Mouse (Mus musculus) heart, postnatal 0 days (tissue): Measurements from ENCODE around the gene Serpina7. TPM values are rescaled to one million over a fixed set of nuclear protein-coding genes. Genes with fewer than 3 reads are reported as not detected.

Source experiments
- ATAC-seq: fragments of 200-750 bp; cut with Nextera tagmentation; 2 replicates; pipeline ENCODE4 v1.8.0; 2017; ENCODE audit warnings: low read depth, moderate number of reproducible peaks, moderate library complexity; ENCODE audit not compliant: insufficient read depth
- DNase-seq: peaks from one replicate; pipeline ENCODE4 v3.0.0-alpha.2; 2016; ENCODE audit warnings: low spot score
- H3K27ac ChIP-seq: fragments of 300-500 bp; sonication (generic); 2 replicates; pipeline ENCODE4 v1.5.1; 2014; ENCODE audit warnings: low read depth, mild to moderate bottlenecking
- H3K27me3 ChIP-seq: fragments of 300-500 bp; sonication (generic); 2 replicates; pipeline ENCODE4 v1.6.1; 2014; ENCODE audit warnings: low read length, mixed read lengths; ENCODE audit not compliant: control insufficient read depth, insufficient read depth
- H3K36me3 ChIP-seq: fragments of 300-500 bp; sonication (generic); replicated peaks from 2 replicates; pipeline ENCODE4 v1.6.1; 2014; ENCODE audit warnings: low read length, mixed read lengths; ENCODE audit not compliant: control insufficient read depth, insufficient read depth
- H3K4me1 ChIP-seq: fragments of 300-500 bp; sonication (generic); 2 replicates; pipeline ENCODE4 v1.6.1; 2014; ENCODE audit warnings: antibody characterized with exemption; ENCODE audit not compliant: control insufficient read depth, insufficient read depth
- H3K4me2 ChIP-seq: fragments of 300-500 bp; sonication (generic); 2 replicates; pipeline ENCODE4 v1.6.1; 2014; ENCODE audit warnings: low read depth, mild to moderate bottlenecking, low read length, moderate library complexity
- H3K4me3 ChIP-seq: fragments of 300-500 bp; sonication (generic); 2 replicates; pipeline ENCODE4 v1.5.1; 2014; ENCODE audit warnings: low read depth, low read length
- H3K9ac ChIP-seq: fragments of 300-500 bp; sonication (generic); replicated peaks from 2 replicates; pipeline ENCODE4 v1.6.1; 2014; ENCODE audit warnings: low read depth, low read length, mixed read lengths
- H3K9me3 ChIP-seq: fragments of 300-500 bp; sonication (generic); replicated peaks from 2 replicates; pipeline ENCODE4 v1.6.1; 2016; ENCODE audit warnings: low read length; ENCODE audit not compliant: control insufficient read depth
- CTCF ChIP-seq: IDR thresholded peaks from 2 replicates; pipeline ENCODE4 v1.5.1; 2016; ENCODE audit warnings: antibody characterized with exemption, control low read depth, low read depth
- EP300 ChIP-seq: IDR thresholded peaks from 2 replicates; pipeline ENCODE4 v1.6.1; 2016; ENCODE audit warnings: antibody characterized with exemption, low read depth
- WGBS: fragments of 180-500 bp; shearing (Covaris S2); extraction: QIAGEN DNeasy Blood & Tissue Kit; methylation state at CpG from one replicate; pipeline ENCODE4 v1.1.7; 2014; 5-methylcytosine and 5-hydroxymethylcytosine counted together
- polyA plus RNA-seq: library from polyadenylated mRNA; unstranded; fragments of >200 nt; fragmentation: Nextera tagmentation; extraction: Ambion mirVana; gene quantifications from 2 replicates; pipeline ENCODE4 v1.2.1, GENCODE M21; 2015
- total RNA-seq: library from RNA; depleted of rRNA; stranded (reverse); fragments of >200 nt; gene quantifications from 2 replicates; pipeline ENCODE4 v1.2.3, GENCODE M21; 2014; ENCODE audit warnings: low replicate concordance; rRNA removed

Serpina7 gene
- total and polyA plus RNA-seq, 2 experiments from 2014 or later: not detected

DNA sequence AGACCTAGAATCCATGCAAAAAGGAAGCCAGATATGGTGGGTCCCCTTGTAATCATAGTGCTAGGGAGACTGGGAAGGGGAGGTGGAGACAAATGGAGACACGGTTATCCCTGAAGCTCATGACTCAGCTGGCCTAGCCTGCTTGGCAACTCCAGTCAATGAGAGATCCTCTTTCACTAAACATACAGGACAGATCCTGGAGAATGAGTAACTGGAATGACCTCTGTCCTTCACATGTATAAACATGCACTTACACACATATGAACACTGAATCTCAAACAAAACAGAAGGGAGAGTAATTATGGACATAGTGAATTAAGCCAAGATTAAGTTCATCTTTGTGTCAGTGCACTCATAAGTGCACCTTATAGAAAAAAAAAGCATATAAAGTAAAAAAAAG is 31.9 kb downstream of the Serpina7 start:
- Histone ChIP-seq H3K27ac (no peak overlapping the region), H3K4me3 (no peak overlapping the region), H3K4me1 (no peaks in the 10 kb centered on the region), H3K4me2 (no peak overlapping the region), H3K27me3 (no peaks in the 10 kb centered on the region), H3K9me3 (no peaks in the 10 kb centered on the region), H3K9ac (no peak overlapping the region), H3K36me3 (no peaks in the 10 kb centered on the region)
- ATAC-seq (no peak), DNase-seq (no peak)
- no peak for TF ChIP-seq EP300
- WGBS: 56% methylated on average over 1 of the region's 1 CpGs

DNA sequence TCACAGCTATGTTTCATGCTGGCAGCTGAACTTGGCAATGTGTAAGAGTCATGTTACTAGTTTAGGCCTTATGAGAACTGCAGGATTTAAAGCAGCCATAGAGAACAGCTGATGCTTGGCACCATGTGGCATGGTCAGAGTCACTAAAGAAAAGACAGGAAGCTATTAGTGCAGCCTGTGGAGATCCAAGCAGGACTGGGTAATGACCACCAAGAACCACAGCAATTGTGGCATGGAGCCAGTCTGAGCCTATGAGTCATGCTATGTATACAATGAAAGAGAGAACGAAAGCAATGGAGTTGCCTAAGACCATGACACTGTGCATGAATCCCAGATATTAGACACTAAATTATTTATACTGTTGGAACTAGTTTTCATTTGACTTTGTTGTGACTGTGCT is 33.1 kb downstream of the Serpina7 start:
- no peaks in the 10 kb centered on the region for H3K36me3 ChIP-seq
- WGBS: 56% methylated on average over 1 of the region's 1 CpGs
- ATAC-seq (no peak), DNase-seq (no peak)
- H3K9me3 ChIP-seq: no peaks in the 10 kb centered on the region
- no peak for TF ChIP-seq CTCF
- TF ChIP-seq EP300: no peak
- no peak overlapping the region for H3K9ac ChIP-seq
- H3K4me1 ChIP-seq: no peaks in the 10 kb centered on the region
- no peak overlapping the region for H3K4me3 ChIP-seq
- H3K27me3 ChIP-seq: no peaks in the 10 kb centered on the region
- H3K4me2 ChIP-seq: no peak overlapping the region
- H3K27ac ChIP-seq: no peak overlapping the region

DNA sequence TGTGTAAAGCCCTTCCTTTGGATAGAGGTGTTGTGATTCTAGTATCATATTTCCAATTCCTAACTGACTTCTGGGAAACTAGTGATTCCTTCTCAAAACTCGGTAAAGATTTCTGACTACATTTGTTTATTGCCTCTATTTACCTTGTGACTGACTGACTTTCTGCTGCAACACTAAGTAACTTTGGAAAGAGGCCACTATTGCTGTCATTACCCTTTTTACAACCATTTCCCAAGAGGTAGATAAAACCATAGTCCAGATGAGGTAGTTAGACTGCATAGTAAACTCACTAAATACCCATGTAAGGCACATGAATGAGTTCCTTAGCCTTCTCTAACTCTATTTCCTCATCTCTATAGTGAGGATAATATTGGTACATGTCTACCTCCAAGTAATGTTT is 43.9 kb downstream of the Serpina7 start:
- H3K9ac ChIP-seq: no peak overlapping the region
- H3K4me2 ChIP-seq: no peak overlapping the region
- H3K36me3 ChIP-seq: no peaks in the 10 kb centered on the region
- H3K4me1 ChIP-seq: no peaks in the 10 kb centered on the region
- 67% methylated on average over 1 of the region's 1 CpGs for WGBS
- TF ChIP-seq EP300 (no peak), CTCF (no peak)
- H3K9me3 ChIP-seq: no peaks in the 10 kb centered on the region
- no peaks in the 10 kb centered on the region for H3K27me3 ChIP-seq
- no peak overlapping the region for H3K4me3 ChIP-seq
- ATAC-seq (no peak), DNase-seq (no peak)
- no peak overlapping the region for H3K27ac ChIP-seq

DNA sequence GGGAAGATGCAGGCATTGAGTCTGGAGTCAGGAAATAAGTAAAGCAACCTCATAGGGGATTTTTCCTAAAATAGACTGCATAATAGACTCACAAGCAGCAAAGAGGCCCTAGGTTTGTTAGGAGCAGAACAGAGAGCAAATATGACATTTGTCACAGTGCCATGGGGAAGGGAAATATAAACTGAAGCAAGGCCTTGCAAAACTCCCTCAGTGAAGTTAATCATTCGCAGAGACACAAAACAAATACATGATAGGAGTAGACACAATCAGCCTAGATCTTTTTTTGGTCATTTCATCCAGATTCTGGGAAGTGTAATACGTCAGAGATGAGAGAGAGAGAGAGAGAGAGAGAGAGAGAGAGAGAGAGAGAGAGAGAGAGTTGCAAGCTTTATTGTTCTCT is 45.7 kb downstream of the Serpina7 start:
- 51% methylated on average over 2 of the region's 2 CpGs for WGBS
- Histone ChIP-seq H3K9ac (no peak overlapping the region), H3K36me3 (no peaks in the 10 kb centered on the region), H3K27me3 (no peaks in the 10 kb centered on the region), H3K4me2 (no peak overlapping the region), H3K9me3 (no peaks in the 10 kb centered on the region), H3K27ac (no peak overlapping the region), H3K4me1 (no peaks in the 10 kb centered on the region), H3K4me3 (no peak overlapping the region)
- DNase-seq: no peak
- no peak for ATAC-seq
- no peak for TF ChIP-seq EP300
- no peak for TF ChIP-seq CTCF

DNA sequence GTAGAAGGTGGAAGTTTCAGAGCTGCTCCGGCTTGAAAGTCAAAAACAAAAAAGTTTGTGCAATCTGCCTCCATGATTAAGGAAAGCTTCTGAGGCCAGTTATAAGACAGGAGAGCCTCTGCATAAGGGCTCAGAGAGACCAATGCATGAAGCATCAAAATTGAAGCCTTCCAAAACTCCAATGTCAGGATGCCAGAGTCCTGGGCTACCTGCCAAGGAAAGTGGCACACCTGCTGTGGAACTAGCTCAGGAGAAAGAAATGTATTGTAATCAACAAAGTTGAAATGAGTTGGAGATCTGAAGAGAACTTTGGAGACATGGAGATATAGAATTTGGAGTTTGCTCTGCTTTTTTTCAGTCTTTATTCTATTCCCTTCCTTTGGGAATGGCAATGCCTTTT is 47.4 kb downstream of the Serpina7 start:
- Histone ChIP-seq H3K4me1 (no peaks in the 10 kb centered on the region), H3K4me3 (no peak overlapping the region), H3K27ac (no peak overlapping the region), H3K4me2 (no peak overlapping the region), H3K9ac (no peak overlapping the region), H3K27me3 (no peaks in the 10 kb centered on the region), H3K9me3 (no peaks in the 10 kb centered on the region), H3K36me3 (no peaks in the 10 kb centered on the region)
- ATAC-seq (no peak), DNase-seq (no peak)
- TF ChIP-seq CTCF (no peak), EP300 (no peak)
- 95% methylated on average over 1 of the region's 1 CpGs for WGBS

Other genes starting within 250 kb of the Serpina7 start
- 12.0 and 16.7 TPM in 2 replicates for gene Nrk, start 170.8 kb downstream of the Serpina7 start, total RNA-seq
- gene Nrk, start 170.8 kb downstream of the Serpina7 start, polyA plus RNA-seq: 9.7 and 9.9 TPM in 2 replicates
- not detected in 2 replicates for gene 4930513O06Rik, start 1.0 kb upstream of the Serpina7 start, total RNA-seq
- gene 4930513O06Rik, start 1.0 kb upstream of the Serpina7 start, polyA plus RNA-seq: not detected in 2 replicates
- gene 4933428M09Rik, start 94.0 kb upstream of the Serpina7 start, total RNA-seq: not detected in 2 replicates
- gene 4933428M09Rik, start 94.0 kb upstream of the Serpina7 start, polyA plus RNA-seq: not detected in 2 replicates
- 8.4 and 12.2 TPM in 2 replicates for gene Mum1l1, start 124.8 kb upstream of the Serpina7 start, total RNA-seq
- 16.0 and 16.9 TPM in 2 replicates for gene Mum1l1, start 124.8 kb upstream of the Serpina7 start, polyA plus RNA-seq
- not detected in 2 replicates for gene Trap1a, start 248.4 kb upstream of the Serpina7 start, total RNA-seq
- gene Trap1a, start 248.4 kb upstream of the Serpina7 start, polyA plus RNA-seq: not detected in 2 replicates